Mouse (Mus musculus): ENCODE measurements around the gene Tmem204.
A peak's percentile ranks its signal among the peaks of the same experiment; 100 is the strongest.
"Not testable (repeated sequence)": the region's sequence is repeated elsewhere in the genome, so short reads cannot be mapped to it uniquely, and the experiment has no call there.

The Tmem204 gene

GRCm38 (mm10) chr17:25083444-25083931, at the start of gene Tmem204:
Gene Tmem204, minus strand, starts transcription at chr17:25083591.
- peak; percentile 35 for DNase-seq (ENCODE audit: low spot score)

DNA sequence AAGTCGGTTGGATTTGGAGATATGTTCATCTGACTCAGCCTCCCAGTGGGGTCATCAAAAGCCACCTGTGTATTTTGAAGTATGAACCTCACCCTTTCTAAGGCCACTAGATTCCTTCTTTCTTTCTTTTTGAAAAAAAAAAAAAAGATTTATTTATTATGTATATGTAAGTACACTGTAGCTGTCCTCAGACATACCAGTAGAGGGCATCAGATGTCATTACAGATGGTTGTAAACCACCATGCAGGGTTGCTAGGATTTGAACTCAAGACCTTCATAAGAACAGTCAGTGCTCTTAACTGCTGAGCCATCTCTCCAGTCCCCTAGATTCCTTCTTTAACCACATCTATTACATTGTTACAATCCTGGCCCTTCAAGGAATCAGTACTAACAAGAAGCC, 46.7 kb upstream of the Tmem204 start:
- DNase-seq (ENCODE audit: low spot score), result no peak

DNA sequence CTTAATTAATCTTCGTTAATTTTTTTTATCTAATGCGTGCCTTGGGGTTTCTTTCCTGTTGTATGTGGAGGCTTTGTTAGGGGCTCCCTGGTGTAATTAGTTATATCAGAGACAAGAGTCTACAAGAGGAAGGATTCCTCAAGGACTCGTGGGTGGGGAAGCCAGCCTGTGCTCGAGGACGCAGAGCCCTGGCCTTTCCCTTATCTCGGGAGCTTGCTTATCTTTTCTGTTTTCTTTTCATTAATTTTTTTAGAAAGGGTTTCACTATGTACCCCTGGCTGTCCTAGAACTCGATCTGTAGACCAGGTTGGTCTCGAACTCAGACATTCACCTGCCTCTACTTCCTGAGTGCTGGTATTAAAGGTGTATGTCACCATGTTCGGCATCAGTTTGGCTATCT, 44.3 kb upstream of the Tmem204 start:
- DNase-seq (ENCODE audit: low spot score), result no peak

DNA sequence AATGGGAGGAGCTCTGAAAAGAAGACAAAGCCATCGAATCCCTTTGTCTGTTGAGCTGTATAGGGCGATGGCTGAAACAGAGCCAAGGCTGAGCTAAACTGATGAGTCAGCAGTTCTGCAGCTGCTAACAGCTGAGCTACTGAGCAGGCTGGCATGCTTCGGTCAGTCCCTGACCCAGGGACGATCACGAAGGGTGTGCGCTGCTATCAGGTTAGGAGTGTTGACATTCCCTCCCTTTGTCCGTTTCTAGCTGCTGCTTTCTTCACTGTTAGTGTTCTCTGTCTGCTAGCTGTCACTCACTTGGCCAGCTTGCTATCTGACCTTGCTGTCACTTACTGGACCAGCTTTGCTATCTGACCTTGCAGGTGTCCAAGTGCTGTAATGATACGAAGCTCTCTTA, 43.7 kb upstream of the Tmem204 start:
- no peak for DNase-seq (ENCODE audit: low spot score)

GRCm38 (mm10) chr17:25125442-25126060, 42.2 kb upstream of the Tmem204 start:
- not testable (repeated sequence) for DNase-seq (ENCODE audit: low spot score)

DNA sequence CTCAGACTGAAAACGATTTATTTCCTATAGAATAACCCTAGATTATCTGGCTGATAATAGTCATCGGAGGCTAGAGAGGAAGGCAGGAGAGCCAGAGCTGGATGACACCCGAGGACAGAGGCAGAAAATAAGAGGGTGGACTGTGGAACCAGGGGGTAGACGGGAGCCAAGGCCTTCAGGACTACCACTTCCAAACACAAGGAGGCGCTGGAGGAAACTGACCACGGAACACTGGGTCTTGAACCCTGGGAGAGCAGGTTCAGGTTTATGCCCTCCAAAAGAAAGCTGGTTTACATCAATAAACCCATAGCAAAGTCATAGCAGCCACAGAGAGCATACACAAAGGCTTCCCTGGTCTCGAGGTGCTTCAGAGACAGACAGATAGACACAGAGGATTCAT, 40.6 kb upstream of the Tmem204 start:
- DNase-seq (ENCODE audit: low spot score), result no peak

DNA sequence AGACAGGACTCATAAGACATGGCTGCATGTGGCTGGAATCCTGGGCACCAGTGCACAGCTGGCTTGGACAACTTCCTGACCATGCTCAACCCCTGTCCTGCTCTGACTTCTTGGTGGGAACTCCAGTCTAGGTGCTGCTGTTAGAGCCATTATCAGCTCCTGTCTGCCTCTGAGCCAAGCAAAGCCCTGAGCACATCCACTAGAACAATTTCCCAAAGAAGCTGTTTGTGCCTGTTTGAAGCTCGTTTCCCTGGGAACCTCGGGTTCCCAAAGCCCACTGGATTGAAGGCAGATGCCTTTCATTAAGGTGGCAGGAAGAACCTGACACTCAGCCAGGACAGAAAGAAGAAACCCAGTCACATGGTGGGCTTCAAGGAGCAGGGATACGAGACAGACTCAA, 37.0 kb upstream of the Tmem204 start, which contains the start of gene Ptx4:
Ptx4 (plus strand) TSS at position 355 of the 400 bp plus-strand sequence.
- no peak for DNase-seq (ENCODE audit: low spot score)

DNA sequence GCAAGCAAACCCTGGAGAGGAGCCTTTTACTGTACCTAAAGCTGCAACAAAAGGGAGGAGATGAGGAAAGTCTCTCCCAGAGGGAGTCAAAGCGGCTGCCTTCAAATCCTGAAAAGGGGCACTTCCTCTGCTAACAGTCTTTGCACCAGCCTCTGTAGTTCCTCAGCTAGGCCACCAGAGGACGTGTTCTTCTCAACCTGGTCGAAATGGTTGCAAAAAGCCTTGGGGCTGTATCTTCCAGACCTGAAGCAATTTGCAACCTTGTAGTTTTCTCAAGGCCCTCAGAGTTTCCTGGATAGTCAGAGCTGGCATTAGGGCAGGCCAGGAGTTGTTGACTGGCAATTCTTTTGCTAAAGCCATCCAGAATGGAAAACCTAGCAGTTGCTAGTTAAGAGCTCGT, 33.9 kb upstream of the Tmem204 start:
- DNase-seq (ENCODE audit: low spot score), result peak; percentile 18

DNA sequence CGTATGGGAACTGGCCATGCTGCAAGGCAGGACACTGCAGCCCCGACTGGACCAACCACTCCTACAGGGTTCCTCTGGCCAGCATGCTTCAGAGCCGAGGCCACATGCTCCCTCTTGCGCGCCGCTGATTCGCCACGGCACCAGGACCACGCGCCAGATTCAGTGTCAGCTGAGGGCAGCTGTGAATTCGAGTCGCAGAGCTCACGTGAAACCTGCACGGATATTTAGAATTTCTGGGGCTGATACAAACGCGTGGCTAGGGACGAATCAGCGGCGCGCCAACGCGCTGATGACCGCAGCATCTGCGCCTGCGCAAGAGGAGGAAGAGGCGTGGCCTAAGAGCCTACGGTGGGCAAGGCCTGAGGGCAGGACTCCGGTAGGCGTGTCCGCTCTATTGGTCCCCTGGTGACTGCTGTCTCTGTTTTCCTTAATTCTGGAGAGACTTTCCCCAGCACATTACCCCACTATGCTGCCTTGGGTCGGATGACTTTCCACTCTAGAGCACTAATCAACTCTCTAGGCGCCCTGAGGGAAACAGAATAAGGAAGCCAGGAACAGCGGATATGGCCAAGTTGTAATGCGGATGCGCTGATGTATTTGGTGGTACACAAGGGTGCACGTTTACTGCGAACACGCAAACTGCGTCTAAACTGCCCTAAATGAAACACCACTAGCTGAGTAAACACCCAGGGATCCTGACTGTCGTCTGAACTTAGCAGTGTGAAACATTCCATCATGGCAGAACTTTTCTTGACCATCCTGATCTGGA, 32.5 kb upstream of the Tmem204 start, which contains the start of gene Telo2:
Telo2 (minus strand) TSS at position 304 of the 769 bp plus-strand sequence.
- peak; percentile 93 for DNase-seq (ENCODE audit: low spot score)

DNA sequence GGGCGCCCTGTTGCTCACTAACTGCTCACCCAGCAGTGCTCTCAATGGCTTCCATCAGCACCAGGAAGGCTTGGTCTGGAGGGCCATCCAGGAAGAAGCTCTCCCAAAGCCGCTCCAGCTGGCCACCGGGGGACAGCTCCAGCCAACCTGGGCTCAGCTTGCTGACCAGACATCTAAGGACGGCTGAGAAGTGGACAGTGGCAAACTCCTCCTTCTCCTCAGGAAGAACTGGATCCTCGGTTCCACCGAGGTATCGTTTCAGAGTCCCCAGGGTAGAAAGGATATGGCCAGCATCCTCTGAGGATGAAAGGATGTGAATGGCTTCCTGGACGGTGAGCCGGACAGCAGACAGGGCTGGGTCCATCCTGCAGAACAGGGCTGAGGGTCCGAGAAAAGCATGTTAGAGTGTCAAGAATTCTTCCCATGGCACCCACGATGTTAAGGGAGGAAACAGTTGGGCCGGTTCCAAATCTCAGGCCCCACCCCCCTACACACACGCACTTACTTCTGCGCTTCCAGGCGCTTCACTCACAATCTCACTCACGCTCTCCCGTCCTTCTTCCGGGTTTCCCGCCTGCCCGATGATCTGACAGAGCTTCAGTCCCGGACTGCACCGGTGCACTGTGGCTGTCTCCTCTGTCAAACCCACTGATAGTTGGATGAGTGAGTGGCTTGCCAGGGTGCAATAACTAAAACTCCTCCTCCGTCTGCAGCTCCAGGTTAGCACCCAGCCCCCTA, 31.7 kb upstream of the Tmem204 start:
- no peak for DNase-seq (ENCODE audit: low spot score)

DNA sequence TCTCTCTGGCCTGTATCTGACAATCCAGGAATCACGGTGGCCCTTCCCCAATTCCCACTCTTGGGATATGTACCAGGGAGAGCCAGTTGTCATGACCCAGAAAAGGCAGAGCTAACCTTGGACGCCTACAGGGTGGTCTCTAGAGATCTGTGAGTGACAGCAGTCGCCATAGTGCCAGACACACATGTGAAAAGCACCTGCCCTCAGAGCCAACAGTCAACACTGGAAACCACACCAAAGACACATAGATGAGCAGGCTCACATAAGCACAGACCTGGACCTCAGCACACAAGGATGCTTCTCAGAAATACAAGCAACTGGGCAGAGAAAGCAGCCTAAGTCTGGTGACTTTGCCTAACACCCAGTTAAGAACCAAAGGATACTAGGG, 29.0 kb upstream of the Tmem204 start:
- no peak for DNase-seq (ENCODE audit: low spot score)

- no peak for DNase-seq (ENCODE audit: low spot score)
Observed at GRCm38 (mm10) chr17:25111739-25112422, 28.5 kb upstream of the Tmem204 start.

GRCm38 (mm10) chr17:25111220-25111619, 27.8 kb upstream of the Tmem204 start:
- DNase-seq (ENCODE audit: low spot score), result no peak

GRCm38 (mm10) chr17:25110590-25110989, 27.2 kb upstream of the Tmem204 start:
- DNase-seq (ENCODE audit: low spot score), result no peak

- DNase-seq (ENCODE audit: low spot score), result peak; percentile 40
Observed at GRCm38 (mm10) chr17:25109578-25109977, 26.2 kb upstream of the Tmem204 start.

GRCm38 (mm10) chr17:25107786-25108185, 24.4 kb upstream of the Tmem204 start:
- no peak for DNase-seq (ENCODE audit: low spot score)

- no peak for DNase-seq (ENCODE audit: low spot score)
Observed at GRCm38 (mm10) chr17:25101338-25101737, 17.9 kb upstream of the Tmem204 start.

DNA sequence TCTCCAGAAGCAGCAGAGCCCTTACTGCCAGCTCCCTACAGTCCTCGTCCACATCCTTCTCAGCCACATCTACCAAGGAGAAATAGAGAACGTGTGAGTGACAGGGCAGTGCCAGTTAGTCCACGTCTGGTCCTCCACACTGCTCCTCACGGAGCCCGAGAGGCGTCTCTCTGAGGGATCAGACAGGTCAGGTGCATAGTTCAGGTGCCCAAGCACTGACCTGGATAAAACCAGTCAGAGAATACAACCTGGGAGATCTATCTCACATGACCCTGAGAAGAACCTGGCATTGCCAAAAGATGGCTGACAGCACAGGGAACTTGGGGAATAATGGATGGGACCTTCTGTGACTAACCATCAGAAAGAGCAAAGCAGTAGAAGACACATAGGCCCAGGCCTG, 16.7 kb upstream of the Tmem204 start:
- DNase-seq (ENCODE audit: low spot score), result no peak

GRCm38 (mm10) chr17:25096221-25096620, 12.8 kb upstream of the Tmem204 start:
- DNase-seq (ENCODE audit: low spot score), result no peak

DNA sequence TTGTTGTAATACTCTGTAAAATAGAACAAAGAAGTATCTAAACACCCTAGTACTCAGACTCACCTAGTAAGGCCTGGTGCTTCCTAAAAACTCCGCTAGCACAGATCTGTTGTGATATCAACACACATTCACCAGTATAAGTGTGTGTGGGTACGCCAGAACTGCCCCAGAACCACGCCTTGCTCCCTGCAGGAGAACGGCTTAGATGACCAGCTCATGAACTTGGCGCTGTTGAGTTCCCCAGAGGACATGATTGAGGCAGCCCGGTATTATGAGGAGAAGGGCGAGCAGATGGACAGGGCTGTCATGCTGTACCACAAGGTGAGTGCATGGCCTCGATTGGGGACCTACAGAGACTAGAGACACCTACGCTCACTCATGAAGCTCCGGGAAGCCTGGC, 7.1 kb upstream of the Tmem204 start:
- DNase-seq (ENCODE audit: low spot score), result no peak

DNA sequence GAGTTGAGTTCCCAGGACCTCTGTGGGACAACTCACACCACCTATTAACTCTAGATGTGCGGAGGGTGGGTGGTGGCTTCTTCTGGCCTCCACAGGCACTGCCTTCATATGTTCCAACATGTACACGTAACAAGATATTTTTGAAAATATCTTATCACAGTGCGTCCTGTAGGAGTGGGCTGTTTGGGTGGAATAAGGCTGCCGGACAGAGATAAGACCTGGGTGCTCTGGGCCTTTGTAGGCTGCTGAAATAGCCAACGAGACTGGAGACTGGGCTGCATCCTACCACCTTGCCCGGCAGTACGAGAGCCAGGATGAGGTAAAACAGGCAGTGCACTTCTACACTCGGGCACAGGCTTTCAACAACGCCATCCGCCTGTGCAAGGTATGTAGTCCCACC, 5.8 kb upstream of the Tmem204 start:
- no peak for DNase-seq (ENCODE audit: low spot score)

- DNase-seq (ENCODE audit: low spot score), result no peak
Observed at GRCm38 (mm10) chr17:25086724-25087123, 3.3 kb upstream of the Tmem204 start.

Measured in urinary bladder, postnatal 25 days (tissue).